Mouse (Mus musculus): Measurements from ENCODE around the gene Ivns1abp. TPM values are rescaled to one million over a fixed set of nuclear protein-coding genes. Genes with fewer than 3 reads are reported as not detected.
"Not testable (repeated sequence)": the region's sequence is repeated elsewhere in the genome, so short reads cannot be mapped to it uniquely, and the experiment has no call there.

Gene Ivns1abp
- polyA plus RNA-seq (2012; rRNA removed): 96.9 and 154 TPM in 2 replicates

DNA sequence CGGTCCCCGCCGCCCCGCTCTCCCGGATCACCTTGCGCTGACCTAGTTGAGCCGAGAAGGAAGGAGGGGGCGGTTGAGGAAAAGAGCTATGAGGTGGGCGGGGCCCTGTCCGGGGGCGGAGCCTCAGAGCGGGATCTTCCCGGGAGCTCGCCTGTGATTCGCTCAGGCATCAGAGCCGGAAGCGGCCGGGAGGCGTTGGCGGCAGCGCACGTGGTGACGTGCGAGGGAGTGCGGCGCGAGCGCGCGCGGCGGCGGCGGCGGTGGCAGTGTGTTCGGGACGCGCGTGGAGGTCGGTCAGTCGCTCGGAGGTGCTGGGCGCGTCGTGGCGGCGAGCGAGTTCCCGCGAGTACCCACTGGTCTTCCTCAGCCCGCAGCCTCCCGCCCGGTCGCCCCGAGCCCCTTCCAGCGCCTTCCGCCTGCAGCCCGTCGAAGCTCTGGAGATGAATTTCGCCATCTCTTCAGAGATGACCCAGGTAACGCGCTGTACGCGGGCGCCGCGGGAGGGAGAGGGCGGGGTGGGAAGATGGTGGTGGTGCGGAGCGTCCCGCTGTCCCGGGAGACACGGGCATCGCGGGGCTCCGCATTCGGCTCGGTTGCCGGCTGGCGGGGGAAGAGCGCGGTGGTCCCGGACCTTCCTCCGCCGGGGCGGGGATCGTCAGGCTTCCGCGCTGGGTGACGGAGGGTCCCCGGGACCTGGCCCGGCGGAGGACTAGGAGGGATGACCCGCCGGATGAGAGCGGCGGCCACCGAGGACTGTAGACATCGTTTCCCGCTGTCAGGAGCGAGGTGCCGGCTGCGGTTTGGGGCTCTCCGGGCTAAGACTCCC is at the start of gene Ivns1abp:
Gene Ivns1abp, plus strand, starts transcription at position 195 of the 826 bp plus-strand sequence.
- DNase-seq (ENCODE audit: low read depth): peak; percentile 54

DNA sequence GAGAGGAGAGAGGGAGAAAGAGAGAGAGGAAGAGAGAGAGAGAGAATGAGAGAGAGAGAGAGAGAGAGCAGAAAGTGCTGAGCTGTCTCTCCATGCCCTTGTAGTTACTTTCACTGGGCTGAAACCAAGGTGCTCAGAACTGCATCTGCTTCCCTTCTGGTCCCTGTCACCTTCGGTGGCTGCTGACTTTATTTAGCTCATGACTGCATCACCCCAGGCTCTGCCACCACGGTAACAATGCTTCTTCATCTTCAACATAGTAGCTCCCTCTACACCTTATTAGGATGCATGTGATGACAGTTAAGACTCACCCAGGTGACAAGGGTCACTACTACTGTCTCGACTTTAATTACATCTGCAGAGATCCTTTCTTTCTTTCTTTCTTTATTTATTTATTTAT is 48.8 kb upstream of the Ivns1abp start:
- no peak for DNase-seq (ENCODE audit: low read depth)

DNA sequence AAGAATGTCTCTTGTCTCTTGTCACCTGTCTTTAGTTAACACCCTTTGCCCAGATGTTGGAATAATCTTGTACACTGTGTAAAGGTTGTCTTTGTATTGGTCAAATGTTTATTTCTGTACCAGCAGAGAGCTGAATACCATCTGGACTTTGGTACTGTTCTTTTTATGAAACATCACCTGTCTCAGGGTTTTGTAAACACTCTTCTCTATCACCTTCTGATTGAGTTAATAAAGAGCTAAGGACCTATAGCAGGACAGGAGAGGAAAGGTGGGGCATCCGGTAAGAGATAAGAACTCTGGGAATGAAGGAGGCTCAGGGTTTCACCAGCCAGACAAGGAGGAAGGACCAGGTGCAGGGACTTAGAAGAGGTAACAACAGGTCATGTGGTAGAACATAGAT is 47.7 kb upstream of the Ivns1abp start:
- no peak for DNase-seq (ENCODE audit: low read depth)

DNA sequence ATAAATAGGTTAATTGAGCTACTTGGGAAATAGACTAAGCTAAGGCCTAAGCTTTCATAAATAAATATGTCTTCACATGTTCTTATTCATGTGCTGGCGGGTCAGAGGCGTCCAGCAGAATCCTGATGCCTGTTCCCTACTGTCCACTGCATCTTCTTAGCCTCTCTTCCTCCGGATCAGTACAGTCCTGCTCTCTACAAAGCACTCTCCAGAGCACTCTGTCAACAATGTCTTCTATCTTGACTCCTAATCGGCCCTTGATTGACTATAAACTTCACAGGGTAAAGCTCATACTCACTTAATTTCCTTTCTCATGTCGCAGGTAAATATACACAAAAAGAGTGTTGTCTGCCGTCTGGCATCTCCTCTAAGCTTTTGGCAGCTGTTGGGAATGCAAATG is 47.3 kb upstream of the Ivns1abp start:
- no peak for DNase-seq (ENCODE audit: low read depth)

DNA sequence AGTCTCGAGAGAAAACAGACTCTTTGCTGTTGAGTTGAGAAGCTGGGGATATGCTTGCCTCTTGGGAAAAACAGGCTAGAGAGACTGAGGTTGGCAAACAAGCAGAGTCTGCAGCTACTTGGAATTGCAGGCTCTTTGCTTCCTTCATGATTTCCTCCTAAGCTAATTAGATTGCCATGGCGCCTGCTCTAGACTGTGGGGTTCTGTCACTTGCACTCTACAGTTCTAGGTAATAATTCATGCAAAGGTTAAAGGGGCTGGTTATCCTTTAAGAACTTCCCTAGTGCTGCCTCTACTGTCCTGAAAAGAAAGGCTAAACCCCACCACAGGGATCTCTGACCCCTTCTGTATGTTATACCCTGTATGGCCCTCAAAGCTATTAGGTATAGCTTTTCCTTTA is 46.7 kb upstream of the Ivns1abp start:
- no peak for DNase-seq (ENCODE audit: low read depth)

DNA sequence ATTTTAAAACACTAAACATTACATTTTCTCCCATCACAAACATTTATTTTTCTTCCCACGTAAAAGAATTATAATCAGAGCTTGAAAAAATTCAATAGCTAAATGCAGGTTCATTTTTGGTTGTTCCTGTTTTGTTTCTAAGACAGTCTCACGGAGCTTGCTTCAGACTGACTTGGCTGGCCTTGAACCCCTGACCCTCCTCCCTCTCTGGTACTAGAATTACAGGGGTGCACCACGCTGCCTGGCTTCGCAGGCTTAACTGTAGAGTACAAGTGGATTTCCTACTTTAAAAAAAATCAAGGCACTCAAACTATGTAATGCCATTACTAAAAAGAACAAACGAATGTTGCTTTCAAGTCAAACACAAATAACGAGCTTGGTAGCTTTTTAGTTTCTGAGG is 42.8 kb upstream of the Ivns1abp start:
- no peak for DNase-seq (ENCODE audit: low read depth)

DNA sequence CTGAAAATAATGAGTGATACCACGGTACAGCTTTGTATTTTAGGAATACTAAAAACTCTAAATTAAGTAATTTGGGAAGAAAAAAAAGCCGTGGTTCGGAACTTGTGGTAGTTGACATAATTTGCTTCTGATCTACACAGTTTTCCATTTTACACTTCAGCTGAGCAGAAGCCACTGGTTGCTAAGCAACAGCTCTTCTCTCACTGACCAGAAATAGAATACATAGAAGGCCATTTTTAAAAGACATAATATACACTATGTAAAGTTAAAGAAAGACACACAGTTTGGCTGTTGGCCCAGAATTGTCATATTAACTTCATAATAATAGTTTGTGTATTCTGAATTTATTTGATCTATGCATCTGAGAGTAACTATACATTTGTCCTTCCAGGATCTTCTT is 42.4 kb upstream of the Ivns1abp start:
- DNase-seq (ENCODE audit: low read depth): no peak

DNA sequence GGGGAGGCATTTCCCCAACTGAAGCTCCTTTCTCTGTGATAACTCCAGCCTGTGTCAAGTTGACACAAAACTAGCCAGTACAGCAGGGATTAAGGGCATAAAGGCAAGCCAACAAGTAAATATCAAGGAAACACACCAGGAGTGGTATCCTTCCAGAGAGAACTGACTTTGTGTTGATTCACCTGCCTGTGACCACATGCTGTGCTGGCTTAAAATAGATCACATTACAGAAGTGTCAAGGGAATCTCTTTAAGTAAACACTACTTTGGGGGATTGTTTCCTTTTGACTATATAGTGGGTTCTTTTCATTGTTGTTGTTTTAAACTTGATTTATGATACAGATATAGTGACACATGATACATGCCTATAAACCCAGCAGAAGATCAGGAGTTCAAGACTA is 41.0 kb upstream of the Ivns1abp start:
- no peak for DNase-seq (ENCODE audit: low read depth)

DNA sequence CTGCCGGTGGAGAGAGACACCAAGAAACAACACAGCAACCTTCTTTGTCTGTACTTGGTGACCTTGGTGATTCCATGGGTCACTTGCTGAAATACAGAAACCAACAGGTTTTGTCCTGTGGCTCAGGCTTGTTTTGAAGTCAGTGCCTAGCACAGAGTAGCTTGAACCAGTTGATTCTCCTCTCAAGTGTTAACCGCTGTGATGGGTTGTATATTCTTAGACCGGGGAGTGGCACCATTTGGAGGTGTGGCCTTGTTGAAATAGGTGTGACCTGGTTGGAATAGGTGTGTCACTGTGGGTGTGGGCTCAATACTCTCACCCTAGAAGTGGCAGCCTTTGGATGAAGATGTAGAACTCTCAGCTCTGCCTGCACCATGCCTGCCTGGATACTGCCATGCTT is 39.3 kb upstream of the Ivns1abp start:
- not testable (repeated sequence) for DNase-seq (ENCODE audit: low read depth)

DNA sequence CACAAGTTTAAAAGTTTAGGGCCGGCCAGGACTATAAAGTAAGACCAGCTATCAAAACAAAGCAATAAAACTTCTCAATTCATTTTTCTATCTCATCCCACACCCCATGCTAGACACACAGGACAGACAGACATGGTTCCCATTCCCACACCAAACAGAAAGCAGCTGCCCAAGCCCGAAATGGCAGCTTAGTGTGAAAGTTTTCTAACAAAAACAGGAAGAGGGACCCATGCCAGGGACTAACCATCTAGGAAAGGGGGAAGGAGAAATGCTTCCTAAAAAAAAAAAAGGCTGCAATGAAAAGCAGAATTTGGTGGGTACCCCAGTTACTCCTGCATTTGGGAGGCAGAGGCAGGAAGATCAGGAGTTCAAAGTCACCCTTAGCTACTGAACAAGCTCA is 37.2 kb upstream of the Ivns1abp start:
- DNase-seq (ENCODE audit: low read depth): no peak

DNA sequence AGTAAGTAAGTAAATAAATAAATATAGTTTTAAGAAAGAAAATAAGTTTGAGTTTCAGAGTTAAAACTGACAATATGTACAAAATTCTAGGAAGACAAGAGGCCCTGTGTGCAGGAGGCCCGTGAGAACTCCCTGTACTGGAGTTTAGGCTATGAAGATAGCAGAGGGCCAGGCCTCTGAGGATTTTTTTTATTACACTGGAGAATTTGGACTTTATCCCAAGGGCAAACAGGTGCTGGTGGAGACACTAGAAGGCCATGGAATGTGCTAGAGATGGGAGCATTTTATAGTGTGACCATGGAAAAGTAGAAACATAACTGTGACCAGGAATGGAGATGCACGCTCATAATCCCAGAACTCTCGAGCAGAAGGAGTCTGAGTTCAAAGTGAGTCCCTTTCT is 36.5 kb upstream of the Ivns1abp start:
- no peak for DNase-seq (ENCODE audit: low read depth)

DNA sequence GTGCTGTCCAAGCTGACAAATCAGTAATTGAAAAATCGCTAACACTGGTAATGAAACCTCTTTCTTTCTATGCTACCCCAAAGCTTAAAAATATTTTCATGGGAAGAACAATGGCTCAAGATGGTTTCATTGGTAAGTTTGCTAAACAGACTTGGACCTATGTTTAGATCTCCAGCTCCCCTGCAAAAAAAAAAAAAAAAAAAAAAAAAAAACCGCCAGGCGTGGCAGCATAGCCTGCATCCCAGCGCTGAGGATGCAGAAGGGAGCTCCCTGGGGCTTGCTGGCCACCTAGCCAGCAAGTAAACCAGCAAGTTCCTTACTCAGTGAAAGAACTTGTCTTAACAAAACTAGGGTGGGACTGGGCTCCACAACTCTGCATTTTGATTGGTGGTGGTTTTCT is 35.8 kb upstream of the Ivns1abp start:
- no peak for DNase-seq (ENCODE audit: low read depth)

DNA sequence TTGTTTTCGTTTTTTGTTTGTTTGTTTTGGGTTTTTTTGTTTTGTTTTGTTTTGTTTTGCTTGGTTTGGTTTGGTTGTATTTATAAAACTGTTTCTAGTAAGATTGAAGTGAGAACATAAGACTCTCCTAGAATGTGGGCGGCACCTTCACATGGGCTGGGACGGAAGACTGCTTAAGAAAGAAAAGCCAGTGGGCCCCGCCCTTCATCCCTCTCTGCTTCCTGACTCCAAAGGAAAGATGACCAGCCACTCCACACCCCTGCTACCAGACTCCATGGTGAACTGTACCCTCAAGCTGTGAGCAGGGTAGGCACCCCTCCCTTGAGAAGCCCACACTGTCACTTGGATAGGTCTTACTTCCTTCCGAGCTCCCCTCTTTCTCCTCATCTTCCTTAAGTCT is 33.8 kb upstream of the Ivns1abp start:
- DNase-seq (ENCODE audit: low read depth): no peak

DNA sequence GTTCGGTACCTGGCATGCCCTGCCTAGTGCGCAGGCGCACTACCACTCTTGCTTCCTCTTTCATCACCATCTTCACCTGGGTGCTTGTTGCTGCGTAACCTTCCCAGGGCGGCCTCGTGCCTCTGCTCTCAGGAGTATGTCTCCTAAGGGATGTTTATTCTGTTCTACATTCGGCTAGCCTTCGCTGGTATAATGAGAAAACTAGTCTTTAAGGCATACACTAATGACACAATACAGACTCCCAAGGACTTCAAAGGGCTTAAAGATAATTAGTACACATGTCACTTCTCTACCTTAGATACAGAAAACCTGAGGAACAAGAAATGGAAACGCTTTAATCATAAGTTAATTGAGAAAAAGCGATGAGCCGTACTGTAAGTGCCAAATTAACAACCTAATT is 32.9 kb upstream of the Ivns1abp start:
- DNase-seq (ENCODE audit: low read depth): no peak

DNA sequence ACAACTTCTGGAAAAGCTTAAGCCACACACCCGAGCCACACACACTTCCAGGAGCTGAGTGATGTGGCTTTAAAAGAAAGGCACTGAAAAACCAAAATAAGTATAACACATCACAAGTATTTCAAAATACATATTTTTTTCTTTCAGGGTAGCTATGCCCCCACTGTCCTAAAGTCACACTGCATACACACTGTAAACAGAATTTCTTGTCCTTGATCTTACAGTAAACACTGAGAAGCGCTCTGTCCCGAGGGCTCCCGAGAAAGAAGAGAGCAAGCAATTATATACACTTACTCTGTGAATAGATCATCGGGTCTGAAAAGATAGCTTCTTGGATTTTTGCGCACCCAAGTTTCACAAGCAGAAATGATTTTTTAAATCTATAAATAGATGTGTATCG is 25.0 kb upstream of the Ivns1abp start:
- no peak for DNase-seq (ENCODE audit: low read depth)

DNA sequence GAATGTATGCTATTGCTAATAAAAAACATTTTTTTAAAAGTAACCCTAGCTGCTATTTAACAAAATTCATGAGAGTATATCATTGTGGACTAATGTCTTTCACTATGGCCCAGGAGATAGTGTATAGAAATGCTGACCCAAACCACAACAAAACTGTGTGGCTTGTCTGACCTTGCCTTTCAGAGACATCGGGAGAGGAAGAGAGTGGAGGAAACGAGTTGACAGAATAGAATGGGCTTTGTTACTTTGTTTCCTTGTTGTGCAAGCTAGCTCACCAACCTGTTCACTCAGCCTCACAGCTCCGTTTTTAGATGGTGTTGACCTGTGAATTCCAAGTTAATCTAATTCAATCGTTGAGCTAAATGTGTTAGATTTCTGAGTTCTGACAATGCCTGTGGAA is 23.9 kb upstream of the Ivns1abp start:
- DNase-seq (ENCODE audit: low read depth): no peak

DNA sequence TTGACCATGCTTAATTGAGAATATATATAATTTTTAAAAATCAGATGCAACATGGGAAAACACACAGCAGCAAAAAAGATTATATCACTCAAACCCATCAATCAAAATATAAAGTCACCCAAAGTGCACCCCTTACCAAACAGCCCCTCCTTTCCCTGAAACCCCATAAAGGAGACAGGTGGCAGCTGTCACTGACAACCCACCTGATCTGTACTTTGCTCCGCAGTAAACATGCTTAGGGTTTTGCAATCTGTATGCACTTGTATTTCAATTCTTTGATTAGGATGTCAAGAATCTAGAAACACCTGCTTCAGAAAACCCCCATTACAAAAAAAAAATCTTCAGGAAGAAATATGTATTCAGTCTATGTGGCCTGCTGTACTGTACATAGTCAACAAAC is 18.9 kb upstream of the Ivns1abp start:
- no peak for DNase-seq (ENCODE audit: low read depth)

DNA sequence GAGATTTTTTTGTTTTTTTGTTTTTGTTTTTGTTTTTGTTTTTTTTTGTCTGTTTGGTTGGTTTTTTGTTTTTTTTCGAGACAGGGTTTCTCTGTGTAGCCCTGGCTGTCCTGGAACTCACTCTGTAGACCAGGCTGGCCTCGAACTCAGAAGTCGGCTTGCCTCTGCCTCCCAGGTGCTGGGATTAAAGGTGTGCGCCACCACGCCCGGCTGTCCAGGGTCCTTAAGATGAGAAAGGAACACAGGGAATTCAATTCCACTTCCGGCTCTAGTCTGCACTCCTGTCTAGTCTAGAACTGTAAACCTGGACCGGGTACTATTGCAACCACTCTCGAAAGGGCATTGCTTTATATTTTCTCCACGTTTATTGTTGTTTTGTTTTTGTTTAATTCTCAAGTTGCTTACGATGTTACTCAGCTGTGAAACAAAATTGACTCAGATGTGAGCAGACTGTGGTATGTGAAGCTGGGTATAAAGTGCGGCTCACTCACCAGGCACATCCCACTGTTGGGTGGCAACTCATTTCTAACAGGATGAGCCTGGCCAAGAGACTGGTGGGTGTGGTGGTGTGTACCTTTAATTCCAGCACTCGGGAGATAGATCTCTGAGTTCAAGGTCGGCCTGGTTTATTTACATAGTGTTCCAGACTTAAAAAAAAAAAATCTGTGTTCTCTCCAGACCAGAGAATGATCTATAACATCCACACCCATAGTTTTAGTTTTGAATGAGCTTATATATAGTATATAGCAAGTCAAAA is 15.8 kb upstream of the Ivns1abp start:
- no peak for DNase-seq (ENCODE audit: low read depth)

DNA sequence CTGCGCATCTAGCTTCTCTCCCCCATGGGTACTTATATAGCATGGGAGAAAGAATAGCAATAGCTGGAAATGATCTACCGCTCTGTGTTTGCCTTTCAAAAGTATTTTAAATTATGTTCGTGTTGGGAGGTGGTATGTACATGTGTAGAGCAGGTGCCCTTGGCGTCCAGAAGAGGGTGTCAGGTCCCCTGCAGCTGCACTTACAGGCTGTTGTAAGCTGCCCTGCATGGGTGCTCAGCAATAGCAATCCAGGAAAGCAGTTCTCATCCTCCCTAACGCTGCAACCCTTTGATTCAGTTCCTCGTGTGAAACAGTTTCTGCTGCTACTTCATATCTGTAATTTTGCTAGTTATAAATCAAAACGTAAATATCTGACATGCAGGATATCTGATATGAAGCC is 14.7 kb upstream of the Ivns1abp start:
- no peak for DNase-seq (ENCODE audit: low read depth)

DNA sequence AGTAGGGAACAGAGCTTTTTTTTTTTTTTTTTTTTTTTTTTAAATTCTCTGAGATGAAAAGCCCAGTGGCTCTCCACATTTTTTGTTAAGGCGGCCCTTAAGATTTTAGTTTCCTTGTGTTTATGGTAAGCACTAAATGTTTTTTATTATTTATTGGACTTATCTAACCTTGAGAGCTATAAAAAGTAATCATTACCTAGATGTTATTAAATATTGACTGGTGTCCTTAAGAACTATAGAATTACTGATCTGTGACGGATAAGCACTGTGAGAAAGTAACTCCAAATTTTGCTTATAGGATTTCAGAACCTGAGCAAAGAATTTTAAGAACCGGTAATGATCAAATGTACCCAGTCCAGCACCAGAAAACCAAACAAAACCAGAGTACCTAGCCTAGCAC is 11.5 kb upstream of the Ivns1abp start:
- no peak for DNase-seq (ENCODE audit: low read depth)

DNA sequence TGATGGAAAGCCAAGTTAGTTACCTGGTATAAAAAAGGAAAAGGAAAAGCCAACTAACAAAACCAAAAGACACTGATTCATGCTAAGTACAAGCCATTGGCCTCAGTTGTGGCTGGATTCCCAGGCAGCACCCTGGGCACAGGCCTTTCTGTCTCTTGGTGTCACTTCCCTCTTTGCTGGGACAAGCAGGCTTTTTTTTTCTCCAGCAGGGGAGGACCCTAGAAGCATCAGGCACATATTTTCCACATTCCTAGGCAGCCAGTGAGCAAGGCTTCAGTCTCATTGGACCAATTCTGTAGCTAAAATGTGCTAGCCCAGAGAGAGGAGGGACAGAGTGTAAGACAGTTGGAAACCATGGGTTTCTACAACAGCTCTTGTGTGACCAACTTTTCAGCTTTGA is 6.0 kb upstream of the Ivns1abp start:
- DNase-seq (ENCODE audit: low read depth): no peak

DNA sequence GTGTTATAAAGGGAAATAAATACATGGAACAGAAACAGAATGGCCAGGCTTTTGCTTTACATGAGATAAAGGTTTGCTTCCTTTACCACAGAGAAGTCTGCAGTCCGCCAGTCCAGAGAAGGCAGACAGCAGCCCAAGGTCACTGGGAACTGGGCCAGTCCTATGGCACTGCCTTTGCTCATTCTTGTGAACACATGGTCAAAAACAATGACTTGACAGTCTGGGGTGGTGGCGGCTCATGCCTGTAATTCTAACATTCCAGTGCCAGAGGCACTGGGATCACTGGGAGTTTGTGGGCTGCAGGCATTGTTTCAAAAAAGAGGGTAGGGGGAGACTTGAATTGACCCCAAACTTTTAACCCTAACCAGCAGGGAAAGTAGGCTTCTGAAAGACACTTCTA is 5.3 kb upstream of the Ivns1abp start:
- no peak for DNase-seq (ENCODE audit: low read depth)

DNA sequence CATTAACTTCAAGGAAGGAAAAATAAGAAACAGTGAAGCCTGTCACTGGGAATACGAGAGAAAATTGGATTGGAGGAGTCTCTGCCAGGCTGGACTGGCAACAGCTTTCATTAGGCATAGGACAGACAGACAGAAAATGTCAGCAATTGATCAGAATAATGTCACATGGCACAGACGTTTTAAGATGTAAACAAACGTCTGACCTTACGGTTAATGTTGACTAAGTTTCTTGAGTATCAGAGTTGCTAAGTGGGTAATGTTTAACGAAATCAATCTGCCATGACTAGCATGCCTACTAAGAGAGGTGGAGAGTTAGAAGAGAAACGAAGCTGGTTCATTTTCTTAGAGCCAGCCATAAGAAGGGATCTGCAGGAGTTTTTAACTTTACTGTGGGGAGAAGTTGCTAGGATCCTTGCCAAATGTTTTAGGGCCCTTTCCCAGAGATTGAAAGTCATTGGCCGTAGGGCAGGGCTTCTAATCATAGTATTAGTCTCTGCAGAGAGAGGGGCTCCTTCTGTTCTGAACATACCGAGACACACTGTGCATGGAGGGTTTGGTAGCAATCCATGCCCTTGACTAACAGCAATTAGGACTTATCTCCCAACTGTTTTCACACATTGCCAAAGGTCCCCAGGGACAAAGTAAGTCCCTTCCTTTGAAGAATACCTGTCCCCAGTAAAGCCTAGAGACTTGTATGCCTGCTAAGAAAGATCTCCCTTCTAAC is 2.8 kb upstream of the Ivns1abp start:
- no peak for DNase-seq (ENCODE audit: low read depth)

Data from gonadal fat pad, adult 2 months (tissue).